In the genomic region with DNA sequence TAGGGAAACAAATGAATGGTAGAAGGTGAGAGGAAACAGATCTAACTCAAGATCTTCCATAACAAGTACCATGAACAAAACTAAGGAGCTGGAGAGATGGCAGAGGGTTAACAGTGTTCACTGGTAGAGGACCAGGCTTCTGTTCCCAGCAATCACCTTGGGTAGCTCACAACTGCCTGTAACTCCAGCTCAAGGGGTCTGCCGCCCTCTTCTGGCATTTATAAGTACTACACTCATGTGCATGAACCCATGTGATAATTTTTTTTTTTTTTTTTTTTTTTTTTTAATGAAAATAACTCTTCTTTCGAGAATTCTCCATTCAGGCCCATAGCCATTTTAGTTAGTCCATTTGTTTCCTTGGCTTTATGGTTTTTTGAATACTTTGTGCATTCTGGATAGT, we compare ENCODE assay signal across 13 mouse cellular contexts.
DNase-seq lines count a peak whose midpoint lies in the region; ATAC-seq and TF ChIP-seq lines count a peak whose summit lies in the region.
"Had no signal": no experiment of that assay in that cellular context is flagged by ENCODE, and none has a peak within 500 bp of the region (broad histone marks: within the 10 kb centered on the region; RNA-seq: fewer than 3 reads in every experiment).

No protein-coding gene starts in this region.

- ATAC-seq in erythroblast, adult 5-6 weeks (replicated peaks; ENCODE audit: low FRiP score, poor library complexity, severe bottlenecking): no peak
- no peak for ATAC-seq in forebrain, embryonic 14.5 days

- H3K4me3 ChIP-seq in lung, adult 2 months (replicated peaks; ENCODE audit: extremely low read depth, low read depth, low read length): no peak overlapping the region
- no peak overlapping the region for H3K4me3 ChIP-seq in MEL (ENCODE audit: control insufficient read depth in 1 of 2, insufficient read depth in 1 of 2, low read depth in 2 of 2, low read length in 2 of 2)
- H3K4me3 ChIP-seq in small intestine, adult 2 months (ENCODE audit: low read depth, low read length): no peak overlapping the region
- no peak overlapping the region for H3K4me3 ChIP-seq in forebrain, embryonic 14.5 days (ENCODE audit: low read depth, low read length)
- H3K4me3 ChIP-seq: megakaryocyte, embryonic 14.5 days; neural tube, embryonic 12.5 days had no signal

- H3K79me2 ChIP-seq in MEL (ENCODE audit: control insufficient read depth, insufficient read depth, low read length, poor library complexity): no peaks in the 10 kb centered on the region

- TF ChIP-seq CTCF in lung, adult 2 months (IDR thresholded peaks at IDR 0.05; ENCODE audit: insufficient read depth, low read length): peak; percentile 40
- peak; percentile 39 to 52 (median 52) for TF ChIP-seq CTCF in MEL (IDR thresholded peaks at IDR 0.05 in 2 of 3, conservative IDR thresholded peaks at IDR 0.05 in 1 of 3; ENCODE audit: control insufficient read depth in 1 of 3, insufficient read depth in 1 of 3, low read depth in 2 of 3, low read length in 3 of 3, poor library complexity in 1 of 3, severe bottlenecking in 1 of 3)
- peak; percentile 39; the same call in 1 of the 2 replicates for TF ChIP-seq CTCF in small intestine, adult 2 months (IDR thresholded peaks at IDR 0.05; ENCODE audit: extremely low read depth, insufficient read length, insufficient replicate concordance, low read depth, low read length)

- no peaks in the 10 kb centered on the region for H3K36me3 ChIP-seq in MEL (ENCODE audit: control insufficient read depth in 1 of 2, insufficient read depth in 2 of 2, low read length in 2 of 2)
- H3K36me3 ChIP-seq in small intestine, adult 2 months (ENCODE audit: control insufficient read depth, insufficient read depth, low read length): no peaks in the 10 kb centered on the region
- H3K36me3 ChIP-seq in forebrain, embryonic 14.5 days (ENCODE audit: control insufficient read depth, insufficient read depth, low read length): no peaks in the 10 kb centered on the region
- H3K36me3 ChIP-seq: neural tube, embryonic 12.5 days had no signal

- DNase-seq in embryo, embryonic 10 days (ENCODE audit: low spot score): peak; percentile 18
- DNase-seq in embryo, embryonic 10.5 days (ENCODE audit: low spot score): no peak
- no peak for DNase-seq in lung, adult 2 months
- no peak for DNase-seq in lung, adult 18-20 months
- peak; percentile 47 for DNase-seq in MEL (ENCODE audit: low read depth, low spot score)
- no peak for DNase-seq in forebrain, embryonic 14.5 days (ENCODE audit: low spot score)
- DNase-seq: heart, postnatal 10 days; kidney, postnatal 10 days; spleen, adult 18-20 months had no signal

- no peak overlapping the region for H3K27ac ChIP-seq in MEL (ENCODE audit: control insufficient read depth, low read depth, low read length)
- no peak overlapping the region for H3K27ac ChIP-seq in small intestine, adult 2 months (ENCODE audit: insufficient read depth, low read depth, low read length)
- no peak overlapping the region for H3K27ac ChIP-seq in forebrain, embryonic 14.5 days (ENCODE audit: low read depth, low read length)
- H3K27ac ChIP-seq: neural tube, embryonic 12.5 days had no signal

- H3K4me1 ChIP-seq in lung, adult 2 months (ENCODE audit: control insufficient read depth, insufficient read depth, low read length): no peaks in the 10 kb centered on the region
- H3K4me1 ChIP-seq in MEL (ENCODE audit: control insufficient read depth in 1 of 2, insufficient read depth in 2 of 2, low read length in 2 of 2): no peaks in the 10 kb centered on the region
- no peaks in the 10 kb centered on the region for H3K4me1 ChIP-seq in small intestine, adult 2 months (ENCODE audit: control insufficient read depth, insufficient read depth, insufficient read length, low read length)
- no peaks in the 10 kb centered on the region for H3K4me1 ChIP-seq in forebrain, embryonic 14.5 days (ENCODE audit: control insufficient read depth, insufficient read depth, low read length)
- H3K4me1 ChIP-seq: megakaryocyte, embryonic 14.5 days; neural tube, embryonic 12.5 days had no signal

- no peak for TF ChIP-seq EP300 in MEL (IDR thresholded peaks at IDR 0.05; ENCODE audit: low read depth in 1 of 2, low read length in 2 of 2)

- no peaks in the 10 kb centered on the region for H3K27me3 ChIP-seq in MEL (ENCODE audit: control insufficient read depth in 1 of 2, insufficient read depth in 2 of 2, low read length in 2 of 2)
- H3K27me3 ChIP-seq in small intestine, adult 2 months (ENCODE audit: control insufficient read depth, insufficient read depth, low read length): no peaks in the 10 kb centered on the region
- no peaks in the 10 kb centered on the region for H3K27me3 ChIP-seq in forebrain, embryonic 14.5 days (replicated peaks; ENCODE audit: control insufficient read depth, insufficient read depth, low read length)
- H3K27me3 ChIP-seq: megakaryocyte, embryonic 14.5 days; neural tube, embryonic 12.5 days had no signal

- TF ChIP-seq POLR2A in lung, adult 2 months (IDR thresholded peaks at IDR 0.05; ENCODE audit: borderline replicate concordance, extremely low read depth, low read depth, low read length): no peak
- no peak for TF ChIP-seq POLR2A in MEL (IDR thresholded peaks at IDR 0.05; ENCODE audit: control insufficient read depth in 1 of 2, insufficient read depth in 1 of 2, low read depth in 1 of 2, low read length in 2 of 2, poor library complexity in 1 of 2)
- TF ChIP-seq POLR2A in small intestine, adult 2 months (IDR thresholded peaks at IDR 0.05; ENCODE audit: low read depth, low read length): no peak

- no peak overlapping the region for H3K4me2 ChIP-seq in forebrain, embryonic 14.5 days (ENCODE audit: low read length)
- H3K4me2 ChIP-seq: neural tube, embryonic 12.5 days had no signal

- 47% methylated on average over 2 of the region's 2 CpGs for WGBS in lung, adult 2 months
- 54% methylated on average over 2 of the region's 2 CpGs for WGBS in small intestine, adult 2 months
- 46% methylated on average over 2 of the region's 2 CpGs for WGBS in forebrain, embryonic 14.5 days

- H3K9ac ChIP-seq in MEL (ENCODE audit: control insufficient read depth, low read depth, low read length, poor library complexity, severe bottlenecking): no peak overlapping the region
- H3K9ac ChIP-seq in forebrain, embryonic 14.5 days (ENCODE audit: low read length): no peak overlapping the region
- H3K9ac ChIP-seq: neural tube, embryonic 12.5 days had no signal

- no peaks in the 10 kb centered on the region for H3K9me3 ChIP-seq in MEL (replicated peaks; ENCODE audit: insufficient read depth, low read length)
- H3K9me3 ChIP-seq in forebrain, embryonic 14.5 days (replicated peaks; ENCODE audit: control insufficient read depth, low read length): no peaks in the 10 kb centered on the region

- peak; percentile 60 for TF ChIP-seq RAD21 in MEL (IDR thresholded peaks at IDR 0.05; ENCODE audit: low read depth, low read length)

TF ChIP-seq in MEL, 35 proteins besides CTCF, POLR2A, EP300 and RAD21:
- TF ChIP-seq ELF1 (IDR thresholded peaks at IDR 0.05; ENCODE audit: low read depth, low read length): no peak
- peak; percentile 91 for TF ChIP-seq ZNF384 (IDR thresholded peaks at IDR 0.05; ENCODE audit: low read depth, low read length)
- TF ChIP-seq NRF1 (IDR thresholded peaks at IDR 0.05; ENCODE audit: insufficient read depth, low read depth, low read length, poor library complexity, severe bottlenecking): no peak
- peak; percentile 52 for TF ChIP-seq SMC3 (IDR thresholded peaks at IDR 0.05; ENCODE audit: low read depth, low read length)
- peak; percentile 25; the same call in 1 of the 2 replicates for TF ChIP-seq ZC3H11A (IDR thresholded peaks at IDR 0.05; ENCODE audit: low read depth, low read length)

Comparison
In these comparisons a context has a peak if more than half of its experiments do, and no peak if none do; other contexts are left out.
1. DNase-seq: peak in embryo, embryonic 10 days (single experiment) and MEL (single experiment); none in embryo, embryonic 10.5 days (single experiment), lung, adult 2 months (single experiment), lung, adult 18-20 months (0 of 2) and forebrain, embryonic 14.5 days (single experiment).
2. Peak in every context shown above with its lines, with median percentiles within 50 percentile points of each other: CTCF ChIP-seq.